In genomic region chr9:88082931-88083479, GRCm38 (mm10) we compare ENCODE assay signal across 13 mouse cellular contexts.
A peak's percentile ranks its signal among the peaks of the same experiment; 100 is the strongest.
DNase-seq lines count a peak whose midpoint lies in the region; ATAC-seq lines count a peak whose summit lies in the region.
"Had no signal": no experiment of that assay in that cellular context is flagged by ENCODE, and none has a peak within 500 bp of the region (broad histone marks: within the 10 kb centered on the region; RNA-seq: fewer than 3 reads in every experiment).

No protein-coding gene starts in this region.

- 32% methylated on average over 5 of the region's 5 CpGs for WGBS in embryonic facial prominence, embryonic 14.5 days
- 17% methylated on average over 5 of the region's 5 CpGs for WGBS in limb, embryonic 15.5 days

- DNase-seq in heart, postnatal 4 days: peak; percentile 17
- no peak for DNase-seq in heart, postnatal 36 days
- peak; percentile 12 for DNase-seq in left cerebral cortex, postnatal 4 days
- DNase-seq in left cerebral cortex, postnatal 10 days (ENCODE audit: extremely low spot score in 1 of 2, low spot score in 2 of 2): no peak
- peak; percentile 79 for DNase-seq in embryonic facial prominence, embryonic 14.5 days (ENCODE audit: low spot score)
- DNase-seq: retina, postnatal 1 day; thymus, adult 2 months had no signal

- H3K36me3 ChIP-seq in embryonic facial prominence, embryonic 14.5 days (ENCODE audit: control insufficient read depth, insufficient read depth, low read length): no peaks in the 10 kb centered on the region
- no peaks in the 10 kb centered on the region for H3K36me3 ChIP-seq in limb, embryonic 15.5 days

- no peak overlapping the region for H3K4me3 ChIP-seq in embryonic facial prominence, embryonic 14.5 days (ENCODE audit: low read depth, low read length)
- H3K4me3 ChIP-seq in limb, embryonic 15.5 days: no peak overlapping the region
- H3K4me3 ChIP-seq: layer of hippocampus, adult 2 months had no signal

- no peaks in the 10 kb centered on the region for H3K27me3 ChIP-seq in embryonic facial prominence, embryonic 14.5 days (replicated peaks; ENCODE audit: control insufficient read depth, insufficient read depth, low read length)
- H3K27me3 ChIP-seq in limb, embryonic 15.5 days: no peaks in the 10 kb centered on the region
- H3K27me3 ChIP-seq: Patski had no signal

- H3K27ac ChIP-seq in embryonic facial prominence, embryonic 14.5 days (replicated peaks; ENCODE audit: low read depth, low read length): no peak overlapping the region
- H3K27ac ChIP-seq in limb, embryonic 15.5 days: peak overlapping the region; percentile 64; the same call in 1 of the 2 replicates
- H3K27ac ChIP-seq: layer of hippocampus, adult 2 months had no signal

- H3K4me1 ChIP-seq in embryonic facial prominence, embryonic 14.5 days (ENCODE audit: control insufficient read depth, insufficient read depth, low read length): no peaks in the 10 kb centered on the region
- peaks cover 6% of the 10 kb centered on the region for H3K4me1 ChIP-seq in limb, embryonic 15.5 days

- peak; percentile 79 for ATAC-seq in embryonic facial prominence, embryonic 14.5 days (ENCODE audit: low read depth)
- ATAC-seq in limb, embryonic 15.5 days (ENCODE audit: insufficient number of reproducible peaks, low FRiP score, low TSS enrichment, low read depth): peak; percentile 75; the same call in 1 of the 2 replicates
- no peak for ATAC-seq in CD4-positive, CD25-positive, alpha-beta regulatory T cell, adult 4 months
- ATAC-seq: Patski had no signal

- intact Hi-C loops in heart, postnatal 36 days (cut with DNase I): no loop called here
- intact Hi-C loops in left cerebral cortex, postnatal 4 days (cut with DNase I): no loop called here
- intact Hi-C loops in left cerebral cortex, postnatal 10 days (cut with DNase I): no loop called here

- H3K4me2 ChIP-seq in embryonic facial prominence, embryonic 14.5 days (ENCODE audit: low read depth, low read length): no peak overlapping the region
- no peak overlapping the region for H3K4me2 ChIP-seq in limb, embryonic 15.5 days
- H3K4me2 ChIP-seq: liver, embryonic 11.5 days; midbrain, embryonic 11.5 days had no signal

- H3K9ac ChIP-seq in embryonic facial prominence, embryonic 14.5 days (ENCODE audit: low read depth, low read length): no peak overlapping the region
- H3K9ac ChIP-seq in limb, embryonic 15.5 days: no peak overlapping the region

- H3K9me3 ChIP-seq in embryonic facial prominence, embryonic 14.5 days (ENCODE audit: control insufficient read depth, low read length): no peaks in the 10 kb centered on the region
- H3K9me3 ChIP-seq in limb, embryonic 15.5 days: no peaks in the 10 kb centered on the region

Comparison
In these comparisons a context has a peak if more than half of its experiments do, and no peak if none do; other contexts are left out.
1. DNase-seq: peak in heart, postnatal 4 days (single experiment), left cerebral cortex, postnatal 4 days (single experiment) and embryonic facial prominence, embryonic 14.5 days (single experiment); none in heart, postnatal 36 days (0 of 2) and left cerebral cortex, postnatal 10 days (0 of 2).